Mouse (Mus musculus): ENCODE measurements around the gene Ndufc1. TPM values are rescaled to one million over a fixed set of nuclear protein-coding genes. Genes with fewer than 3 reads are reported as not detected.

The Ndufc1 gene
- polyA plus RNA-seq (2012; rRNA removed) = 319 and 335 TPM in 2 replicates

GRCm38 (mm10) chr3:51408561-51409183 lies at the start of gene Ndufc1:
Gene Ndufc1, minus strand, starts transcription at chr3:51408988.

GRCm38 (mm10) chr3:51415098-51416072 lies 6.6 kb upstream of the Ndufc1 start, which contains the start of gene Naa15:
Gene Naa15, plus strand, starts transcription at chr3:51415148.

GRCm38 (mm10) chr3:51396219-51397068 lies 12.3 kb downstream of the Ndufc1 start, which contains the start of gene Mgarp:
Gene Mgarp, minus strand, starts transcription at chr3:51396738.

Other genes starting within 250 kb of the Ndufc1 start
- gene Noct, start 184.5 kb downstream of the Ndufc1 start, polyA plus RNA-seq (2012; rRNA removed) = 22.0 and 22.4 TPM in 2 replicates
- gene Elf2, start 68.3 kb downstream of the Ndufc1 start, polyA plus RNA-seq (2012; rRNA removed) = 58.4 and 61.3 TPM in 2 replicates
- gene Mgarp, start 12.2 kb downstream of the Ndufc1 start, polyA plus RNA-seq (2012; rRNA removed) = 1.4 and 2.2 TPM in 2 replicates
- gene Naa15, start 6.2 kb upstream of the Ndufc1 start, polyA plus RNA-seq (2012; rRNA removed) = 28.1 and 29.7 TPM in 2 replicates
- 13.2 and 15.6 TPM in 2 replicates for gene Rab33b, start 74.9 kb upstream of the Ndufc1 start, polyA plus RNA-seq (2012; rRNA removed)
- 16.5 and 17.5 TPM in 2 replicates for gene Setd7, start 151.9 kb upstream of the Ndufc1 start, polyA plus RNA-seq (2012; rRNA removed)

Data from central nervous system, embryonic 14 days (tissue).